Mouse (Mus musculus): Measurements from ENCODE around the gene Smyd5.

DNA sequence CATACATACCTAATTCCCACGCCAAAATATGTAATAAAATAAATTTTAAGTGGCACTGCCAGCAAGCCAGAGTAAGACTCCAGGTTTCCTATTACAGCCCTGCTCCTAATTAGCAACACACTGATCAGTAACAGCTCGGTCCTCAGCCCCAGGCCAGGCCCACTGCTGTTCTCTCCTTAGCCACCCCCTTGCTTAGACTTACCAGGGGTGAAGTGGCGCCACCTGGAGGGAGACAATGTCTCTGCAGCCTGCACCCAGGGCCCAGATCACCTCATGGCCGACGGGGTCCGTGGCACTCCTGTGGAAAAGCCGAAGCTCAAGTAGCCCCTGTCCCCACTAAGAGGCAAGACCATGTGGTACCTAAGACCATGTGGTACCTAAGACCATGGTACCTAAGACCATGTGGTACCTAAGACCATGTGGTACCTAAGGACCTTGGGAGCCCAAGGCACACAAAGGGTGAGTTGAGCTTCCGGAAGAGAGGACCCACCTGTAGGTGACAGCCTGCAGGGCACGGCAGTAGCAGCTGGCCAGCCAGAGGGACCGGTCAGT lies 45.7 kb downstream of the Smyd5 start:
- TF ChIP-seq EP300 (IDR thresholded peaks at IDR 0.05; ENCODE audit: insufficient read depth, low read depth, low read length) (no peak), CTCF (IDR thresholded peaks at IDR 0.05) (peak; percentile 37)

Data from heart, adult 2 months (tissue).